Mouse (Mus musculus) heart, embryonic 13.5 days (tissue): Measurements from ENCODE around the gene Zfp366. TPM values are rescaled to one million over a fixed set of nuclear protein-coding genes. Genes with fewer than 3 reads are reported as not detected.

Experiments
- ATAC-seq: fragments of 200-750 bp; cut with Nextera tagmentation; 2 replicates; pipeline ENCODE4 v1.8.0; 2017; ENCODE audit warnings: moderate TSS enrichment; ENCODE audit not compliant: insufficient number of reproducible peaks, low FRiP score, low TSS enrichment; ENCODE audit errors: extremely low read depth
- H3K27ac ChIP-seq: fragments of 300-500 bp; sonication (generic); replicated peaks from 2 replicates; pipeline ENCODE4 v1.5.1; 2015; ENCODE audit warnings: moderate library complexity, mild to moderate bottlenecking, inconsistent platforms
- H3K27me3 ChIP-seq: fragments of 300-500 bp; sonication (generic); replicated peaks from 2 replicates; pipeline ENCODE4 v1.6.1; 2015; ENCODE audit warnings: mild to moderate bottlenecking, inconsistent platforms
- H3K36me3 ChIP-seq: fragments of 300-500 bp; sonication (generic); 2 replicates; pipeline ENCODE4 v1.6.1; 2015; ENCODE audit warnings: mild to moderate bottlenecking, inconsistent platforms
- H3K4me1 ChIP-seq: fragments of 300-500 bp; sonication (generic); 2 replicates; pipeline ENCODE4 v1.6.1; 2015; ENCODE audit warnings: inconsistent platforms
- H3K4me2 ChIP-seq: fragments of 300-500 bp; sonication (generic); 2 replicates; pipeline ENCODE4 v1.6.1; 2015; ENCODE audit warnings: inconsistent platforms, mild to moderate bottlenecking, moderate library complexity
- H3K4me3 ChIP-seq: fragments of 300-500 bp; sonication (generic); 2 replicates; pipeline ENCODE4 v1.5.1; 2015; ENCODE audit warnings: moderate library complexity, mild to moderate bottlenecking, inconsistent platforms
- H3K9ac ChIP-seq: fragments of 300-500 bp; sonication (generic); 2 replicates; pipeline ENCODE4 v1.6.1; 2015; ENCODE audit warnings: inconsistent platforms, mild to moderate bottlenecking, moderate library complexity
- H3K9me3 ChIP-seq: fragments of 300-500 bp; sonication (generic); 2 replicates; pipeline ENCODE4 v1.6.1; 2016; ENCODE audit warnings: inconsistent platforms
- WGBS: fragments of 180-500 bp; shearing (Covaris S2); methylation state at CpG from one replicate; pipeline ENCODE4 v1.1.7; 2015; ENCODE audit warnings: mixed read lengths; 5-methylcytosine and 5-hydroxymethylcytosine counted together
- polyA plus RNA-seq: library from polyadenylated mRNA; unstranded; fragments of >200 nt; fragmentation: Nextera tagmentation; extraction: Ambion mirVana; gene quantifications from 2 replicates; pipeline ENCODE4 v1.2.1, GENCODE M21; 2015

Zfp366 gene
- polyA plus RNA-seq, 1 experiment from 2014 or later, result 0.25 TPM

- H3K36me3 ChIP-seq, result no peaks in the 10 kb centered on the region
- 17% methylated on average over 6 of the region's 6 CpGs for WGBS
- no peak for ATAC-seq
- H3K4me2 ChIP-seq, result no peak overlapping the region
- no peaks in the 10 kb centered on the region for H3K27me3 ChIP-seq
- H3K27ac ChIP-seq, result peak overlapping the region; percentile 95
- H3K9ac ChIP-seq, result no peak overlapping the region; the same call in 1 of the 2 replicates
- H3K4me1 ChIP-seq, result peaks cover 51% of the 10 kb centered on the region
- H3K9me3 ChIP-seq, result no peaks in the 10 kb centered on the region
- no peak overlapping the region for H3K4me3 ChIP-seq
These were observed 55.1 kb downstream of the Zfp366 start for GRCm38 (mm10) chr13:99239741-99240140.

DNA sequence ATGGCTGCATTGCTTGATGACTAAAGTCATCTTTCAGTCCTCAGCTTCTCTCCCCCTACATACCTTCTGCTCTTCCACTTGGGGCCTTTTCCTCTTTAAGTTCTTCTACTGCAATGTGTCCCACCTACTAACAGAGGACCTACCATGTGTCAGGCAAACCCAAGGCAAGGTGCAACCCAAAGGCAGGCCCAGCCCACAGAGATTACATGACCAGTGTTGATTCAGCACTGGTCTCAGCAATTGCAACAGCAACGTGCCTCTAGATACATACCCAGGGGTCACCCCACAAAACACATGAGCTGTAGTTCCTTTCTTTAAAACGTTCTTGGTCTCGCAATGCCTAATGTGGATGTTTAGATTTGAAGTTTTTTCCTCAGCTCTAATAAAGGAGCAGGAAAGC lies 57.4 kb downstream of the Zfp366 start:
- WGBS, result 67% methylated on average over 3 of the region's 3 CpGs
- no peak overlapping the region for H3K4me2 ChIP-seq
- no peak overlapping the region for H3K27ac ChIP-seq
- no peak overlapping the region for H3K9ac ChIP-seq
- H3K9me3 ChIP-seq, result no peaks in the 10 kb centered on the region
- H3K36me3 ChIP-seq, result no peaks in the 10 kb centered on the region
- no peaks in the 10 kb centered on the region for H3K27me3 ChIP-seq
- H3K4me3 ChIP-seq, result no peak overlapping the region
- peaks cover 35% of the 10 kb centered on the region for H3K4me1 ChIP-seq
- ATAC-seq, result no peak

- 63% methylated on average over 4 of the region's 4 CpGs for WGBS
- ATAC-seq, result no peak
These were observed 58.3 kb downstream of the Zfp366 start for GRCm38 (mm10) chr13:99242895-99243294.

DNA sequence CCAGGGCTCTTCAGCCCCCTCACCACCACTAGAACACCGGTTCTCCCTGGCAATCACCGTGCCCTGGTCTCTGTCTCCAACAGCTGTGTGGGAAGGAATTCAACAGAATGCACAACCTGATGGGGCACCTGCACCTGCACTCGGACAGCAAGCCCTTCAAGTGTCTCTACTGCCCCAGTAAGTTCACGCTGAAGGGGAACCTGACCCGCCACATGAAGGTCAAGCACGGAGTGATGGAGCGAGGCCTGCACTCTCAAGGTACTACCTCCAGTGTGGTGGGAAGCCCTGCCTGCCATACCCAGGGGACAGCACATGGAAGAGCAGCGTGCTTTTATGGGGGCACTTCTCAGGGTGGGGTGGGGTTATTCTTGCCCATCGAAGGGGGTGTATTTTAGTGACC lies 59.2 kb downstream of the Zfp366 start:
- WGBS, result 80% methylated on average over 9 of the region's 9 CpGs
- no peak overlapping the region for H3K4me3 ChIP-seq
- H3K27me3 ChIP-seq, result no peaks in the 10 kb centered on the region
- no peaks in the 10 kb centered on the region for H3K9me3 ChIP-seq
- ATAC-seq, result no peak
- H3K36me3 ChIP-seq, result no peaks in the 10 kb centered on the region
- H3K4me2 ChIP-seq, result no peak overlapping the region
- H3K27ac ChIP-seq, result no peak overlapping the region
- H3K4me1 ChIP-seq, result peaks cover 16% of the 10 kb centered on the region
- H3K9ac ChIP-seq, result no peak overlapping the region

More at GRCm38 (mm10) chr13:99242895-99243294, 58.3 kb downstream of the Zfp366 start:
- H3K9ac ChIP-seq, result no peak overlapping the region
- H3K4me1 ChIP-seq, result peaks cover 26% of the 10 kb centered on the region
- H3K4me2 ChIP-seq, result no peak overlapping the region
- no peaks in the 10 kb centered on the region for H3K36me3 ChIP-seq
- H3K27me3 ChIP-seq, result no peaks in the 10 kb centered on the region
- H3K27ac ChIP-seq, result no peak overlapping the region
- H3K9me3 ChIP-seq, result no peaks in the 10 kb centered on the region
- H3K4me3 ChIP-seq, result no peak overlapping the region

GRCm38 (mm10) chr13:99244471-99244870 lies 59.8 kb downstream of the Zfp366 start:
- H3K9me3 ChIP-seq, result no peaks in the 10 kb centered on the region
- no peaks in the 10 kb centered on the region for H3K27me3 ChIP-seq
- 61% methylated on average over 6 of the region's 6 CpGs for WGBS
- no peak overlapping the region for H3K9ac ChIP-seq
- no peak overlapping the region for H3K27ac ChIP-seq
- H3K4me2 ChIP-seq, result no peak overlapping the region
- ATAC-seq, result no peak
- peaks cover 10% of the 10 kb centered on the region for H3K4me1 ChIP-seq
- no peaks in the 10 kb centered on the region for H3K36me3 ChIP-seq
- H3K4me3 ChIP-seq, result no peak overlapping the region

DNA sequence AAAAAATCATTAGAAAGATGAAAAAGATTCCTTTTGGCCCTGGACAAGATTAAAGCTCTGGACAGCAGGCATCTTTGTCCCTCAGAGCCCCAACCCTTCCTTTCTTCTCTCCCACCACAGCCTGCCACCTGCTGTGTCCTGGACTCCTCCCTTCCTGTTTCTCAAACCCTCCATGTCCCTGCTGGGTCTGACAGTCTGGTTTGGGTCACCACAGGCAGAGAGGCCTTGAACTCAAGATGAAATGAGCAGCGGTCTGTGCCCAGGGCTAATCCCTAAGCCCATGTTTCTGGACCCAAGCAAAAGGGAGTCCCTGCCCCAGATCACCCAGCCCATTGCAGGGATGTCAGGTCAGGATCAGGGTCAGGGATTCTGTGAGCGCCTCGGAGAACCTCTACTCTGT lies 60.3 kb downstream of the Zfp366 start:
- H3K27ac ChIP-seq, result no peak overlapping the region

DNA sequence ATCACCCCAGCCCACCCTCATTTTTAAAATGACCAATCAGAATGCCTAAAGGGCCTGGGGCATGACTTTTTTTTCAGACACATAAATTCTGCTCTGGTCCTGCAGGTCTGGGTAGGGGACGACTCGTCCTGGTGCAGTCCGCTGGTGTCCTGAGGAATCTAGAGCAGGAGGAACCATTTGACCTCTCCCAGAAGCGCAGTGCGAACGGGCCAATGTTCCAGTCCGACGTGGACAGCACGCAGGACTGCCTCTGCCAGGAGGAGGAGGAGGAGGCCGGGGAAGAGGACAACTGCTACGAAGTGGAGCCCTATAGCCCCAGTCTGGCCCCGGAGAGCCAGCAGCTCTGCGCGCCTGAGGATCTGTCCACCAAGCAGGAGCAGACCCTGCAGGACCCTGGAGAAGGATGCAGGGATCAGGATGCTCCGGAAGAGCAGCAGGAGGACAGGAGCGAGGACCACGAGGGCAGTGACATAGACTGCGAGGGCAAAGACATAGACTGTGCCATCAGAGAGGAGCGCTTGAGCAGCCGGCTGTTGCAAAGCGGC lies 61.4 kb downstream of the Zfp366 start:
- no peak overlapping the region for H3K9ac ChIP-seq
- H3K27me3 ChIP-seq, result no peaks in the 10 kb centered on the region
- H3K4me2 ChIP-seq, result no peak overlapping the region
- no peaks in the 10 kb centered on the region for H3K36me3 ChIP-seq
- 82% methylated on average over 21 of the region's 21 CpGs for WGBS
- no peak overlapping the region for H3K4me3 ChIP-seq
- no peak for ATAC-seq
- H3K9me3 ChIP-seq, result no peaks in the 10 kb centered on the region
- H3K4me1 ChIP-seq, result no peaks in the 10 kb centered on the region
- H3K27ac ChIP-seq, result no peak overlapping the region

More for the DNA sequence above, 60.3 kb downstream of the Zfp366 start:
- no peak for ATAC-seq
- H3K9ac ChIP-seq, result no peak overlapping the region
- 63% methylated on average over 3 of the region's 3 CpGs for WGBS
- H3K27me3 ChIP-seq, result no peaks in the 10 kb centered on the region
- H3K9me3 ChIP-seq, result no peaks in the 10 kb centered on the region
- no peaks in the 10 kb centered on the region for H3K36me3 ChIP-seq
- no peak overlapping the region for H3K4me2 ChIP-seq
- peaks cover 6% of the 10 kb centered on the region for H3K4me1 ChIP-seq
- no peak overlapping the region for H3K4me3 ChIP-seq

DNA sequence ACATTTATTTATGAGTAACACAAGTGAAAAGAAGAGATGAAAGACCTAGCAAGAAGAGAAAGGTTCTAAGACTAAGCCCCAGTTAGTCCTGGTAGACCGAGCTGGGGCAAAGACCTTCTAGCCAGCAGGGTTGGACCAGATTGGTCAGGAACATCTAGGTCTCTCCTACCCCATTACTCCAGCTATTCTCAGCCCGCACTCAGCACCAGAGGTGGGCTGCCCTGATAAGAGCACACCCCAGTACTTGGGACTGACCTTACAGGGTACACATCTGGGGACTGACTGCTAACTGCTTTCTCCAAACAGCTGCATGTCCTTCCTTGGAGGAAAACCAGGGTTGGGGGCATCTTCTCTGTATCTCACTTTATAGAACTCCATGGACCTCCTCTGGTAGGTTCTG lies 66.2 kb downstream of the Zfp366 start:
- H3K27ac ChIP-seq, result no peak overlapping the region
- WGBS, result 82% methylated on average over 2 of the region's 2 CpGs
- no peaks in the 10 kb centered on the region for H3K36me3 ChIP-seq
- no peak overlapping the region for H3K9ac ChIP-seq
- no peaks in the 10 kb centered on the region for H3K27me3 ChIP-seq
- H3K4me1 ChIP-seq, result no peaks in the 10 kb centered on the region; the same call in 1 of the 2 replicates
- no peak overlapping the region for H3K4me2 ChIP-seq
- no peak overlapping the region for H3K4me3 ChIP-seq
- no peak for ATAC-seq
- peaks cover 9% of the 10 kb centered on the region; the same call in 1 of the 2 replicates for H3K9me3 ChIP-seq

DNA sequence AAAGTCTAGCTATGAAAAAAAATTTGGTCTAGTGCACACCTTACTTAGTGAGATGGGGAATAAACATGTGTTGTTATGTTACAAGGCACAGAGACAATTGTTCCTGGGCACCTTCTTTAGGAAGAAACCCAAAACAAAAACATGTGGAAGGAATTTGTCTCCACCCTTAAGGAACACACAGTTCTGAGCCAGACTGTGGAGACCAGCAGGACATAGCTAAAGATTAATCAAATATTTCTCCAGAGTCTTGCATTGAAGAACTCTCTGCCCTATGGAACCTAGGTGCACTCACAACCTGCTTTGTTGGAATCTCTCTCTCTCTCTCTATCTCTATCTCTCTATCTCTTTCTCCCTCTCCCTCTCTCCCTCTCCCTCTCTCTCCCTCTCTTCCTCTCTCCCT lies 69.6 kb downstream of the Zfp366 start:
- Histone ChIP-seq H3K9me3 (peaks cover 9% of the 10 kb centered on the region; the same call in 1 of the 2 replicates), H3K4me3 (no peak overlapping the region), H3K4me1 (no peaks in the 10 kb centered on the region; the same call in 1 of the 2 replicates), H3K36me3 (no peaks in the 10 kb centered on the region), H3K27ac (peak overlapping the region; percentile 36; the same call in 1 of the 2 replicates), H3K27me3 (no peaks in the 10 kb centered on the region), H3K9ac (no peak overlapping the region), H3K4me2 (no peak overlapping the region)
- ATAC-seq, result no peak

- H3K27ac ChIP-seq, result peak overlapping the region; percentile 51
- 27% methylated on average over 3 of the region's 3 CpGs for WGBS
- no peak overlapping the region for H3K4me3 ChIP-seq
- no peaks in the 10 kb centered on the region for H3K27me3 ChIP-seq
- H3K4me1 ChIP-seq, result no peaks in the 10 kb centered on the region; the same call in 1 of the 2 replicates
- no peak overlapping the region for H3K4me2 ChIP-seq
- peaks cover 9% of the 10 kb centered on the region; the same call in 1 of the 2 replicates for H3K9me3 ChIP-seq
- H3K36me3 ChIP-seq, result no peaks in the 10 kb centered on the region
- no peak for ATAC-seq
- no peak overlapping the region for H3K9ac ChIP-seq
These were observed 70.2 kb downstream of the Zfp366 start for GRCm38 (mm10) chr13:99254781-99255180.

- peaks cover 7% of the 10 kb centered on the region; the same call in 1 of the 2 replicates for H3K9me3 ChIP-seq
- no peak overlapping the region for H3K4me3 ChIP-seq
- H3K4me2 ChIP-seq, result no peak overlapping the region
- no peaks in the 10 kb centered on the region for H3K27me3 ChIP-seq
- 79% methylated on average over 4 of the region's 4 CpGs for WGBS
- no peak for ATAC-seq
- peaks cover 8% of the 10 kb centered on the region; the same call in 1 of the 2 replicates for H3K4me1 ChIP-seq
- no peaks in the 10 kb centered on the region for H3K36me3 ChIP-seq
- no peak overlapping the region for H3K27ac ChIP-seq
- no peak overlapping the region for H3K9ac ChIP-seq
These were observed 72.3 kb downstream of the Zfp366 start for GRCm38 (mm10) chr13:99256916-99257315.

DNA sequence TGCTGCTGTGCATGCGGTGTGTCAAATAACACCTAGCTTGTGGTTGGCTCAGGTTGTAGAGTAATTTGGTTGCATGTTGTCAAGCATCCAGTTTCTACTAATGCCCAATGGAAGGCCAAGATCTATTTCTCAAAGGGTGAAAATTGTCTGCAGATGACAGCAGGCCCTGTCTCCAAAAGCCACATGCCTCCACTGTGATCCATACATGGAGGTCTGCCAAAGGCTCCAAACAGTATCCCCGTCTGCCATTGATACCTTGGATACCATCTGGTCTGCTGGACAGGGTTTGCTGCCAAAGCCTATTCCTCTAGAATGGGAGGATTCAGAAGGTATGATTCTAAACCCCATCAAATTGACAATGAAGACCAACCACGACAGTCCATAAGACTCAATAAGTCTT lies 74.1 kb downstream of the Zfp366 start:
- Histone ChIP-seq H3K36me3 (no peaks in the 10 kb centered on the region), H3K4me2 (no peak overlapping the region), H3K9me3 (no peaks in the 10 kb centered on the region), H3K9ac (no peak overlapping the region), H3K27me3 (no peaks in the 10 kb centered on the region), H3K27ac (no peak overlapping the region), H3K4me1 (peaks cover 8% of the 10 kb centered on the region; the same call in 1 of the 2 replicates), H3K4me3 (no peak overlapping the region)
- no peak for ATAC-seq
- 80% methylated on average over 3 of the region's 3 CpGs for WGBS
